Mouse (Mus musculus): ENCODE results near the gene Ccdc137.

- TF ChIP-seq TAL1 (conservative IDR thresholded peaks at IDR 0.05; ENCODE audit: low read depth, low read length) (no peak), CTCF (IDR thresholded peaks at IDR 0.05; ENCODE audit: low read depth, low read length) (no peak), GATA1 (IDR thresholded peaks at IDR 0.05; ENCODE audit: borderline replicate concordance, low read length) (no peak)
Observed at GRCm38 (mm10) chr11:120493911-120494310, 36.0 kb downstream of the Ccdc137 start.
